Mouse (Mus musculus): ENCODE results near the gene Lactb. TPM values are rescaled to one million over a fixed set of nuclear protein-coding genes. Genes with fewer than 3 reads are reported as not detected.
"Not testable (repeated sequence)": the region's sequence is repeated elsewhere in the genome, so short reads cannot be mapped to it uniquely, and the experiment has no call there.

The Lactb gene
- total RNA-seq, 2 experiments from 2014 or later = 17.1 to 18.1 TPM

DNA sequence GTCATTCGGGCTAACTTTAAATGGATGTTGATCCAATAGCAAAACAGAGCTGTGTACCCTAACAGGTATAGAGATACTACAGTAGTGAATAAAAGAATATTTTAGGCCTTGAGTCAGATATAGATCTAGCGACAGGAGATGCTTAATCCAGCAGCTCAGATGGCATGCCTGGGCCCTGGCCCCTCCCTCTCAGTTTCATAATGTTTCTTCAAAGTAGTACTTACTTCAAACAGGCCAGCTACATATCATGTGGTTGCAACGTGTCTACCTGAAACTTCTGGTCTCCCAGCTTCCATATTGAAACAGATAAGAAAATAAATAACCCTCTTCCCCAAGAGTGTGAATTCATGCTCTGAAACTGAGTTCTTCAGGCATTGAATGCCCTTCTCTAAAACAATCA is 49.4 kb downstream of the Lactb start:
- no peak for DNase-seq (ENCODE audit: low spot score in 2 of 2)

DNA sequence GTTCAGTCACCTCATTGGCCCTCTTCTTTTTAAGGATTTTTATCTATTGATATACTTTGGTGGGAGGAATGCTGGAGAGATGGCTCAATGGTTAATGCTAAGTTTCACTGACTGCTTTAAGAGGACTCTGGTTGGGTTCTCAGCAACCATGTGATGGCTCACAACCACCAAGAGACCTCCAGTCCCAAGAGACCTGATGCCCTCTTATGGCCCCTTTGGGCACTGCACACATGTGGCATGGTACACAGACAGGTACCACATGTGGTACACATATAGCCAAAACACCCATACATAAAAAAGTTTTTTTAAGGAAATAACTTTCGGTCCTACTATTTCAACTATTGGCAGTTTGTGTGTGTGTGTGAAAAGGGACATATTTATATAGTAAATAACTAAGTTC is 53.2 kb downstream of the Lactb start:
- no peak for DNase-seq (ENCODE audit: low spot score in 2 of 2)

DNA sequence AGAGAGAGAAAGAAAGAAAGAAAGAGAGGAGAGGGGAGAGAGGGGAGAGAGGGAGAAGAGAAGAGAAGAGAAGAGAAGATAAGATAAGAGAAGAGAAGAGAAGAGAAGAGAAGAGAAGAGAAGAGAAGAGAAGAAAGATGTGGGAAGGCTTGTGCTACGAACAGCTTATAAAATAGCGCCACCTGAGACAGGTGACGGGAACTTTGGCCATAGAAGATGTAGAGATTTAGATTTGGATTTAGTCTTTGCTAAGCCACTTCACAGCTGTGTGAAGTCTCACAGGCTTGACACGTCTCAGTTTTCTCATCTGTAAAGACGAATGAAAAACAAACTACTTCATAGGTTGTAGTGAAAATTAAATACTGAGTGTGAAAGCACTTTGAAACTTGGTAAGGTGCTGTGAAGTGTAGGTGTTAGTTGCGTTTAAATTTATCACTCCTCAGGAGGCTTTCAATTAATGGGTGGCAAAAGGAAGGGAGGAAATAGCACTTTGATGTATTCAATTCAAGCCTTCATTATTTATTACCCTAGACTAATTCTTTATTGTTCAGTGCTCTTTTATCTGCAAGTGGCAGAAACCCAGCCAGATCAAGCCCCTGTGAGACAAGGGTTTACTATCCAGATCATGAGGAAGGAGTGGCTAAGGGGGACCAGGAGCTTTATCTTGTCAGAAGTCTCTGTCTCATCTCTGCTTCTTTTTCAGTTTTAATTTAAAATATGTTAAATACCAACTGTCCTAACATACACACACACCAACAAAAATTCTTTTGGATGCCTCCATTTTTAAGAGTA is 54.6 kb downstream of the Lactb start:
- no peak for DNase-seq (ENCODE audit: low spot score in 2 of 2)

DNA sequence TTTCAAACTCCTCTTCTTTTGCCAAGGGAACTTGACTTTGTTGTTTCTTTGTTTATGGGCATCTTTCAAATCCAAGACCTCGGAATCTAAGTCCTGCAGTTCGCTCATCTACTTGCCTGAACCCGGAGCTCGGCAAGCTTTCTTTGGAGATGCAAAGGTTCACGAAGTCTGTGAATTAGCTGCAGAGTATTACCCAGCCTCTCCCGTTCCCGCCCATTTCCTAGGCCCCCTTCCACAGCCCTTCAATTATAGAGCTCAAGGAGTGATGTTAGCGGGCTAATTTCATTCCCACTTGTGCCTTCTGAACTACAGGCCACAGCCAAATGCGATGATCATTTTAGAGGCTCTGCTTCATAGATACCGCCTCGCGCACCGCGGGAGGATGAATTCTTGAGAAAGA is 55.3 kb downstream of the Lactb start:
- peak; percentile 7 to 29 for DNase-seq (ENCODE audit: low spot score in 2 of 2)

DNA sequence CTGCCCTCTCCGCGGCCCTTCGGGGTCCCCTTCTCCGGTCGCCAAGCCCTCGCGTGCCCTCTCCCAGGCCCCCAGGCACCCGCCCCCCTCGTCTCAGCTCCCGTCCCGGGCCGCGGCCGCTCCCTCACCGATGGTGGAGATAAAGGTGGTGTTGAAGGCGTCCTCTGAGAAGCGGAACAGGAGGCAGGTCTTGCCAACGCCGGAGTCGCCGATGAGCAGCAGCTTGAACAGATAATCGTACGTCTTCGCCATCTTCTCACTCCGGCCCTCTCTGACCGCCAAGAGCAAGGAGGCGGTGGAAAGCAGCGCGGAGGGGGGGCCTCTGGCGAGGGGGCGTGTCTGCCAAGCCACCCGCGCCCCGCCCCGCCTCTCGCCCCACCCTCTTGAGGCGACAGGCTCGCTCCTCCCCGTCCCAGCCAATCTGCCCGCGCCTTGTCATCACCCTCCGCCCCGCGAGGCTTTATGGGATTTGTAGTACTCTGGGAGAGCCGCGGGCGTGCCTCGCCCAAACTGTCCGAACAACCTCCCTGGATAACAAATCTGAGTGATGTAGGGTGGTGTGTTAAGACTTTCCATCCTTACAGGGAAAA is 55.8 kb downstream of the Lactb start, which contains the start of gene Rab8b:
TSS of gene Rab8b (minus strand) at position 306 of the 590 bp plus-strand sequence.
- peak; percentile 97 to 98 for DNase-seq (ENCODE audit: low spot score in 2 of 2)

DNA sequence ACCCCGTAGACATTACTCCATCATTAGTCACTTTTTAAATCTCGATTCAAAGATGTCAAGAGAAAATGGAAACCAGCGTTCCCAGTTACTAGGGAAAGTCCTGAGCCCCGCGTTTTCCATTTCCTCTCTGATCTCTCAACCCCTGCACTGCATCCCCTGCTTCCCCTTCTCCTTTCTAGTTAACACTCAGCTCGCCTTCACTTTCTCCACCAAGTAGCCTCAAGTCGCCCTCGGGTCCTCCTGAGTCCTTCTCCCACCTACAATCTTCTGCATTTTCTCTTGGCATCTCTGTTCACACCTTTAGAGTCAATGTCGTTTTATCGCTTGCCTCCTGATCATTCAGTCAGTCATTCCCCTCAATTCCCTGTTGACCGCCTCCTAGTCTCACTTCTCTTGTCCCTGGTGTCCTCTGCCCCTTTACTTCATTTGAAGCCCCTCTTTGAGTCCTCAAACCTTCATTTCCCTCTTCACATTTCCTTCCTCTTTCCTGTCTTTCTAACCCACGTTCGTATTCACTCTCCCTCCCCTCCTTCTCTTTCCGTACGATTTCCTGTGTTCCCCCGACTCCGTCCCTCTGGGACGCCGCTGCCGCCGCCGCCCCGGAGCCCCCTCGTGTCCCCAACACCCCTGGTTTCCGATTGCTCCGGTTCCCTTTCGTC is 56.5 kb downstream of the Lactb start:
- peak in 1 of 2 experiments; percentile 20 for DNase-seq (ENCODE audit: low spot score in 2 of 2)

DNA sequence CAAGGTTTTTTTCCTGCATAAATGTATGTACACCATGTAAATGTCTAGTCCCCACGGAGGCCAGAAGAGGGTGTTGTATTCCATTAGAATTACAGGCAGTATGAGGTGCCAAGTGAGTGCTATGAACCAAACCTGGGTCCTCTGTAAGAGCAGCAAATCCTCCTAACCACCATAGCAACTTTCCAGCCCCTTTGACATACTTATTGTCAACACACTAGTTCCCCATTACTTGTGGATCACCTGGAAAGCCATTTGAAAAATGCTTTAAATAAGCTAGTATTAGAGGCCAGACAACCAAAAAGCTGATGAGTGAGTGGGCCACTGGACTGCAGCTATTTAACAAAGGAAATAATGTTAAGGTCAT is 57.4 kb downstream of the Lactb start:
- no peak for DNase-seq (ENCODE audit: low spot score in 2 of 2)

DNA sequence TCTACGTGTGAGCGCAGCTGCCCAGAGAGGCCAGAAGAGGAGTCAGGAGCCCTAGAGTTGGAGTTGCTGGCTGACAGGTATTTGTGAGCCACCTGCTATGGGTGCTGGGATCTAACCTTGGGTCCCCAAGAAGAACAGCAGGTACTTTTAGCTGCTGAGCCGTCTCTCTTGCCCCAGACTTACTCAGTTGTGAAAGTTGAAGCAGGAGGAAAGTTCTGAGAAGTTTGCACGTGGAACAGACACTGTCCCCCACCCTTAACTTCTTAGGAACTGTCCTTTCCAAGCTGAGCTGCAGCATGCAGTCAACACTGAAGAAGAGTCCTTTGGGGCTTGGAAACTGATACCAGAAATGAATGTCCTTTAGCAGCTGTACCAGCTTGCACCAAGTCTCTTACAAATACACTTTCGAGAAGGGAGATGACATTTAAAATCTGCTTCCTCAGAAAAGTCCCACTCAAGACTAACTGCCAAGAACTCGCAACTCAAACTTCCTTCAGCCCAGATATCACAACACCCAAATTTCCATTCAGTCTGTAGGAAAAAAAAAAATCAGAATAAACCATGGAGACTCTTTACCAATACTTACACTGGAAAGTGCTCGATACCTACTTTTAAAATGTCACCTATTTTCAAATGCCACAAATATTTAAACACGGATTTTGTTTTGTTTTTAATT is 57.9 kb downstream of the Lactb start:
- no peak for DNase-seq (ENCODE audit: low spot score in 2 of 2)

DNA sequence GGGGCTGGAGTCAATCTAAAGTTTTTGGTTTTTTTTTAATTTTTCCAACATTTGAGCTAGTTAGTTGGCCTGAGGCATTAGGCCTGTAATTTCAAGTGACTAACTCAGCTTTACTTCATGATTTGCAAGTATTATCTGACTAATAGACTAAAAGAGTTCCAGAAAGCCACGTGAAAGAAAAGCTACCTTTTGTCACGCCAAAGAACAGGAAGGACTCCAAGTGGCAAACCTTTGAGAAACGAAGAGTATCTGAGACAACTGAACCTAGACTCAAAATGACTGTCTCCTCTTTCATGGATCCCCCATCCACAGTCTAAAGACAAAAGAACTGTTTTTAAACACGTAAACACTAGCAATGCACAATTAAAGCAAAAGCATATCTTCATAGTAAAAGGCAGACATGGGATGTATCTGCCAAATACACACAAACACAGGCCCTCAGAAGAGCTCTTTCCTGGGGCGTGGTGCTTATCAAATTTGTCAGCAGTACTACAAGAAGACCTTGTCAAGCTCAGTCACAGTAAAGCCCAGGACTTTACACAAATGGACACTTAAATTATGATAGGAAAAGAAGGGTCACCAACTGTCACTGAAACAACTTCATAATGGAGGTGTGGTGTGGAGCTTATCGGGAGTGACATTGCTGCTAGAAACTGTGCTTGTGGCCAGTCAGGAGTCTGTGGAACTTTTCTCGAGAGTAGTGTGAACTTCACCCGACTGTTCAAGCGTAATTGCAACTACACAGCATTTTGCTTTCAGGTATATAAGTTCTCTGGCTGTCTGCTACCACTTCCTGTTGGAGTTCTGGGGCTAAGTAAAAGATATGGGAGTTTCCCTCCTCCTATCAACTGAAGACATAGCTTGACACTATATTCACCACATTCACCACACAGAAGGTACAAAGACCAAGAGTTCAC is 59.2 kb downstream of the Lactb start:
- DNase-seq (ENCODE audit: low spot score in 2 of 2) = no peak

DNA sequence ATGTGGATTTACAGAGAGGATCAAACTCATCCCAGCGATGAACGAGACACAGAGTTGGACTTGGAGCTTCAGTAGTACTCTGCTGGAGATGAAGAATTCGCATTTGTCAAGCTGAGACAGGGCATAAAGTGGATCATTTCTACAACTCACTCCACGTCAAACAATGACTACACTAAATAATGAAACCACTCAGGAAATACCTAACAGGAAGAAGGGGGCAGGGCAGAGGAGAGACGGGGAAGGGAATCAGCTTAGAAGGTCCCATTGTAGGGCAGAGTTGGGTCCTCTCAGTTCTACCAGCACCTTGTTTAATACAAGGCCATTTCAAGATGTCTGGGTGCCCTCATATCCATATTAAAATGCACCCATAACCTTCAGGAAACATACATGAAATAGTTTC is 59.9 kb downstream of the Lactb start:
- no peak for DNase-seq (ENCODE audit: low spot score in 2 of 2)

DNA sequence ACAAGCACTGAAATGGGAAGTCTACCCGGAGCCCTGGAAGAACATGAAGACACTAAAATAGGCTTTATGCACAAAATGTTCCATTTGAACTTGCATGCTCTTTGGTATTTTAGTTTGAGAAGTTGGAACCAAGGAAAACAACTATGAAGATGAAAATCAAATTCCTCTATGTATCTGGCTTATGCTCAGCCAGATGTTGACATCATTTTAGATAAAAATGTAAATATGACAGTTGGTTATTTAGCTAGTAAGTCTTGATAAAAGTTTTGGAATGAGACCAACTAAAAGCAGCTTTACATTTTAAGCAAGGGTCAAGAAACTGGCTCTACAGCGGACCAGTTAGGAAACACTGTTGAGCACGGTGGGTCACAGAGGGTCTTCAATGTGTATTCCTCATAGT is 60.7 kb downstream of the Lactb start:
- no peak for DNase-seq (ENCODE audit: low spot score in 2 of 2)

DNA sequence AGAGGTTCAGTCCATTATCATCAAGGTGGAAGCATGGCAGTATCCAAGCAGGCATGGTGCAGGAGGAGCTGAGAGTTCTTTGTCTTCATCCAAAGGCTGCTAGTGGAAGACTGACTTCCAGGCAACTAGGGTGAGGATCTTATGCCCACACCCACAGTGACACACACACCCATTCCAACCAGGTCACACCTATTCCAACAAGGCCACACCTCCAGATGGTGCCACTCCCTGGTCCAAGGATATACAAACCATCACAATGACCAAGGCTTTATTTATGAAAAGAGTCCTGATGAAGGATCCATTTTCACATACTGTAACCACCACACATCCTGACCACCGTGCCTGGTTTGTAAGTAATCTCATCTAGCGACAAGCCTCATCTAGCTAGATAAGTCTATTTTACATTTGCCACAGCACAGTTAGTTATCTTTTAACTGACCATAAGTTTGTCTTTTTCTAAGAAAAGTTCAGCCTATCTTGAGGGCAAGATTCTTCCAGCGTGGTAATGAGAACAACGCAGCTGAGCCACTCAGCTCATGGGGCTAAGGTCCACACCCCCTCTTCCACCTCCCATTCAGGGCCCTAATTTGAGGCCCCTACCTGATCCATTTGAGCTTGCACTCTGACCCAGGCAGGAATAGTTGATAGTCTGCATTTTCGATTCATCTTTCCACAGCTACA is 61.9 kb downstream of the Lactb start:
- DNase-seq (ENCODE audit: low spot score in 2 of 2) = not testable (repeated sequence)

DNA sequence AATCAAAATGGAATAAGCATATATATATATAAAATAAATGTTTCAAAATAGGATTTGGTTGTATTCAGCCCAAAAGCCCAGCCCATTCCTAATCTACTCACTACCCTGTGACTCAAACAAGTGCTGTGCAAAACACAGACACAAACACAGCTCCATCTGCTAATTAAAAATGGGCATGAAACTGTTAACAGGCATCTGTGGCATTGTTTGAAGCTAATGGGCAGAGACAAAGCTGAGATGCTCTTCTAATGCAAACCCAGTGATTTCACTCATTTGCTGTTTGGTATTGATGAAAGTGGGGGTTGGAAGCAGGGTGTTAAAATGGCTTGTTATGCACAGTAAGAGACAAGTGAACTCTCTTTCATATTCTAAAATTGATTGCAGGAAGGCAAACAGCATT is 63.0 kb downstream of the Lactb start:
- no peak for DNase-seq (ENCODE audit: low spot score in 2 of 2)

DNA sequence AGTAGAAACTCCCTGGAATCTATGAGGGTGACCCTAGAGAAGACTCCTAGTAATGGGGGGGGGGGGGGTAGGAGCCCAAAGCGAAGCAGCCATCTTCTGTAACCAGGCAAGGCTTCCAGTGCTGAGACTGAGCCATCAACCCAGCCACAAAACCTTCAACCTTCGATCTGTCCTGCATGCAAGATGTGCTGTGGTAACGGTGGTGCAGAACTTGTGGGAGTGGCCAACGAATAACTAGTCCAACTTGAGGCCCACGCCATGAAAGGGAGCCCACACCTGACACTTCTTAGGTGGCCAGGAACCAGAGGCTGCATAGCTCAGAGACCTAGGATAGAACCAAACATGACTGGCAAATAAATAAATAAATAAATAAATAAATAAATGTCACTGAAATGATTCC is 64.6 kb downstream of the Lactb start:
- DNase-seq (ENCODE audit: low spot score in 2 of 2) = no peak

DNA sequence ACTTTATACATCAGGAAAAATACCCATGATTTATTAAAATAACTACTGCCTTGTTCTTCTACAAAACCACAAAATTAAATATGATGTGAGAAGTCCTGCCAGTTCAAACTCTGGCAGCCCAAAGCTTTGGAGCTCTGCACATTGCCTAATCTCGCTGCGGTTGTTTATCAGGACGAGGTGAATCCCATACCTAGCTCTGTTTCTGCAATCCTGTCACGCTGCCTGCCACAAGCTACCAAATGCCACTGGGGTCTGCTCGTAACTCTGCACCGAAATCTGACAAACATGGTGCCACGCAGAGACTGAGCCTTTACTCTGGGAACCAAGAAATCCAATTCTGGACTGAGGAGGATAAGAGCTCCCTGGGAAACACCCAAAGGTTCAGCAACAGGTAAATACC is 65.4 kb downstream of the Lactb start:
- DNase-seq (ENCODE audit: low spot score in 2 of 2) = no peak

DNA sequence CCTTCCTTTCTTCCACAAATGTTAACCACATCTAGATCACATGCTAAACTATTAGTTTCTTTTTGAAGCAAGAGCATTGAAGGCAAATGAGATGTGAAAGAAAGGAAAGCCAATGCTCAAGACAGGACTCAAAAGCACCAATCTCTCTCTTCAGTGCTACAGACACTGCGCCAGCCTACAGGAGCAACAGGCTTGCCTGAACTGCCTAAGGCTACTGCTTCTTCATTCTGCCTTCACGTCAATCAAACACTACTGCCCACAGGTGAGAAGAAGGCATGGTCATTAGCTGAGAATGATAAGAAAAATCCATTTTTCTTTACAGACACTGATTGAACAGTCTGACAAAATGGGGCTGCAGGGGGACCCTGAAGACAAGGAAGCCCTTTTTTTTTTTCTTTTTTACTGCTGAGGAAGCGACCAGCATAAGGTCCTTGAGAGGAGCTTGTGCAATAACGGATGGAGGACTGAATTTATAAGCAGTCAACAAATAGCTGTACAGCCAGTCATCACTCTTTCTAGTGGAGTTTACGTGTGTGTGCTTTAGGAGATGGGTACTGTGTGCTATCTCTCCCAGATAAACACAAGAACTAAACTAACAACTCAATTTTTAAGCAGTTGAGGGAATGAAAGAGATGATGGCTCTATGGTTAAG is 67.4 kb downstream of the Lactb start:
- no peak for DNase-seq (ENCODE audit: low spot score in 2 of 2)

DNA sequence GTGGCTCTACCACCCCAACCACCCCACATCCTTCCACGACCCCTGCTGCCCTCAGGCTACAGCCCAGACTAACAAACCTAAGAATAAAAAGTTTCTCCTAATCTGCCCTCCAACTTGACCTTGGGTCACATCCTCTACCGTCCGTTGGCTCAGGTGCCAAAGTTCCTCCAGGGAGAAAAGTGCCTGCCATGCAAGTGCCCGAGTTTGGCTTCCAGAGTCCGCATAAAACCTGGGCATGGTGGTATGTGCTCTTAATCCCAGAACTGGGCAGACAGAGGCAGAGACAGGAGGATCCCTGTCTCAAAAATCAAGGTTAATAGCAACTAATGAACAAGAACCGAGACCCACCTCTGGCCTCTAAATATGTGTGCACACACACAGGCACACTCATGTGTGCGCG is 68.2 kb downstream of the Lactb start:
- no peak for DNase-seq (ENCODE audit: low spot score in 2 of 2)

DNA sequence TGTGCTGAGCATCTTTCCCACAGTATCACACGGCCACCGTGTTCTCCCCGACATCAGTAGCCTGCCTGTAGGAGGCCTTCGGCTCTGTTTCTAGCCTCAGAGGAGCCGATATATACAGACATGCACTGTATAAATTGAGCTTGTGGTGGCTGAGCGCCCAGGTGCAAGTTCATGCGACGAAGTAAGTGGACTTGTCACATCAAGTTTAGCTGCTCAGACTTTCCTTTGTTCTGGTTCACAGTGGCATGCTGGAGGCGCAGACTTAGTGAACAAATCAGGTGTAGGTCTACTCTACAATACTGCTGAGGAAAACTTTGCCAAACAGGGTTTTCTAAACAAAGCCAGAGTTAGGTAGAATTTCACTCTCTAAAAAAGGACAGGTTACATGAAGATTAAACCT is 69.3 kb downstream of the Lactb start:
- no peak for DNase-seq (ENCODE audit: low spot score in 2 of 2)
